Mouse (Mus musculus) stomach, embryonic 15.5 days (tissue): Measurements from ENCODE around the gene Olfr504. TPM values are rescaled to one million over a fixed set of nuclear protein-coding genes. Genes with fewer than 3 reads are reported as not detected.
"Not testable (repeated sequence)": the region's sequence is repeated elsewhere in the genome, so short reads cannot be mapped to it uniquely, and the experiment has no call there.

Experiments
- ATAC-seq: fragments of 200-750 bp; cut with Nextera tagmentation; 2 replicates; pipeline ENCODE4 v1.8.0; 2017; ENCODE audit warnings: low read depth, moderate number of reproducible peaks, moderate TSS enrichment; ENCODE audit not compliant: insufficient read depth, low FRiP score
- H3K27ac ChIP-seq: fragments of 300-500 bp; sonication (generic); 2 replicates; pipeline ENCODE4 v1.5.1; 2015; ENCODE audit warnings: mild to moderate bottlenecking, inconsistent platforms
- H3K27me3 ChIP-seq: fragments of 300-500 bp; sonication (generic); replicated peaks from 2 replicates; pipeline ENCODE4 v1.6.1; 2015; ENCODE audit warnings: inconsistent platforms
- H3K36me3 ChIP-seq: fragments of 300-500 bp; sonication (generic); 2 replicates; pipeline ENCODE4 v1.6.1; 2015; ENCODE audit warnings: inconsistent platforms
- H3K4me1 ChIP-seq: fragments of 300-500 bp; sonication (generic); 2 replicates; pipeline ENCODE4 v1.6.1; 2015; ENCODE audit warnings: inconsistent platforms
- H3K4me2 ChIP-seq: fragments of 300-500 bp; sonication (generic); 2 replicates; pipeline ENCODE4 v1.6.1; 2015; ENCODE audit warnings: mild to moderate bottlenecking, inconsistent platforms
- H3K4me3 ChIP-seq: fragments of 300-500 bp; sonication (generic); replicated peaks from 2 replicates; pipeline ENCODE4 v1.5.1; 2015; ENCODE audit warnings: inconsistent platforms
- H3K9ac ChIP-seq: fragments of 300-500 bp; sonication (generic); 2 replicates; pipeline ENCODE4 v1.6.1; 2015; ENCODE audit warnings: inconsistent platforms
- H3K9me3 ChIP-seq: fragments of 300-500 bp; sonication (generic); 2 replicates; pipeline ENCODE4 v1.6.1; 2016; ENCODE audit warnings: inconsistent platforms
- WGBS: fragments of 180-500 bp; shearing (Covaris S2); methylation state at CpG from one replicate; pipeline ENCODE4 v1.1.7; 2015; 5-methylcytosine and 5-hydroxymethylcytosine counted together
- polyA plus RNA-seq: library from polyadenylated mRNA; unstranded; fragments of >200 nt; fragmentation: Nextera tagmentation; extraction: Ambion mirVana; gene quantifications from 2 replicates; pipeline ENCODE4 v1.2.1, GENCODE M21; 2015

The Olfr504 gene
- not detected in 2 replicates for polyA plus RNA-seq

DNA sequence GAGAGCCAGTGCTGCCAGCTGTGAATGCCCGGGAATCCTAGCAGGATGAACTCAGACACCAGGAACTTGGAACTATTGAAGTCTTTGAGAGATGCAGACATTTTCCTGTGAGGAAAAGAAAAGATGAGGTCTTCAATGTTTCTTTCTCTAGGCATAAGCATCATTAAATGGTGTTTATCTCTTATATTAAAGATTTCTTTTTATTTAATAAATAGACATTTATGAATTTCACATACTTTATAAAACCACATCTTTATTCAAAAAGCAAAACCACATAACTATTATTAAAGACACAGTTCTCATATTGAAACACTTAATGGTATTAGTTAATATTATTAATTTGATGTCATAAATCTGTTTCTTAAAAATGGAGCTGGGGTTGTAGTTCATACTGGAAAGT lies at the start of gene Olfr504:
Olfr504 (minus strand) TSS at position 101 of the 400 bp plus-strand sequence.
- H3K4me3 ChIP-seq: no peak within 1 kb of the TSS
- WGBS: 90% methylated on average over 1 of the region's 1 CpGs
- H3K9me3 ChIP-seq: no peaks in the 10 kb centered on the region
- no peaks in the 10 kb centered on the region for H3K27me3 ChIP-seq
- H3K9ac ChIP-seq: no peak within 1 kb of the TSS
- H3K36me3 ChIP-seq: no peaks in the 10 kb centered on the region
- H3K27ac ChIP-seq: no peak within 1 kb of the TSS
- ATAC-seq: no peak
- no peak within 1 kb of the TSS for H3K4me2 ChIP-seq
- no peaks in the 10 kb centered on the region for H3K4me1 ChIP-seq

DNA sequence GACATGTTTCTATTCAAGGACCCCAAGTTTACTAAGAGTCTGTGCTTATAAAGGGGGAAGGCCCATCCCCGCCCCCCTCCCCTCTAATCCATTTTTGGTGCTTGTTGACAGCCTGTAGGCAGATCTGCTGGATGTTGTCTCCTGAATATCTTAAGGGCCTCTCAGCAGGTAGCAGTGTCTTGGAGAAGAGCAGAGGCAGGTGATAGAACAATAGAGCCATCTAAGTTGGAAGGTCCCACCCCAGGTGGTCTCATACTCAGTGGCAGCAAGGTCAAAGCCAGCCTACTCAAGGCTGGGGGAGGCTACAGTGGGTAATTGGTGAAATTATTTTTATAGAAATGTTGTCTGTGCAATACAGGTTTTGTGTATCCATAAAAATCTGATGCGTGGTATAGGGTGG lies 48.5 kb upstream of the Olfr504 start:
- ATAC-seq: no peak
- Histone ChIP-seq H3K9me3 (no peaks in the 10 kb centered on the region), H3K4me3 (no peak overlapping the region), H3K36me3 (no peaks in the 10 kb centered on the region), H3K4me1 (no peaks in the 10 kb centered on the region), H3K27ac (no peak overlapping the region), H3K4me2 (no peak overlapping the region), H3K9ac (no peak overlapping the region), H3K27me3 (no peaks in the 10 kb centered on the region)
- WGBS: 82% methylated on average over 2 of the region's 2 CpGs

DNA sequence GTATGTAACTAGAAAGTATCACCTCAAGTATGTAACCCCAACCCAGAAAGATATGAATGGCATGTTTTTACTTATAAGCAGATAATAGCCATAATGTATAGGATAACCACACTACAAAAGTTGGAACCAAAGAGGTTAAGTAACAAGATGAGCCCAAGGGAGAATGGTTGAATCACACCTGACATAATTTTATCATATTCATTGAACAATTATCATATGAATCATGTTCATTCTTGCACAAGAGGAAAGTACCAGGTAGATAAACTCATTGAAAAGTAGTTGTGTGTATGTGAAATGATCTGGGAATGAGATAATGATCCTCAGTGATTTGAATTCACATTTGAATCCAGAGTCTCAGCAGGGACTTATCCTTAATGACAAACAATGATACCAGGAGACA lies 44.9 kb upstream of the Olfr504 start, which contains the start of gene Olfr506:
Olfr506 (plus strand) TSS at position 301 of the 400 bp plus-strand sequence.
- Histone ChIP-seq H3K27ac (no peak within 1 kb of the TSS), H3K9me3 (no peaks in the 10 kb centered on the region), H3K4me2 (no peak within 1 kb of the TSS), H3K4me3 (no peak within 1 kb of the TSS), H3K36me3 (no peaks in the 10 kb centered on the region), H3K27me3 (no peaks in the 10 kb centered on the region), H3K4me1 (no peaks in the 10 kb centered on the region), H3K9ac (no peak within 1 kb of the TSS)
- ATAC-seq: no peak

DNA sequence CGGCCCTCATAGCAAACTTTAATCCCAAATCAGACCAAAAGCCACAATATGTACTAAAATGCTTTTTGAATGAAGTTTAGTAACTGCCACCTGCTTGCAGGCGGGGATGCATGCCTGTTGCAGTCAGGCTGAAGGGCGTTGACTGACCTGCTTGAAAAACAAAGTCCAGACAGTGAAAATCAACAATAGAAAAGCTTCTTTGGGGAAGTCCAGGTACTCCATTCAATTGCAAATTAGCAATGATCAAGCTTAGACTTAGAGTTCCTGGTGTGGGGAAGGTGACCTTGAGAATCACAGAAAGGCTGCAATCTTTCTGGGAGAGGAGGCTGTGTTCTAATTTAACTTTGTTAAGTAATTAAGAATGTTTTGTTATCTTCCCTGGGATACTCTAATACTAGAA lies 36.3 kb upstream of the Olfr504 start:
- not testable (repeated sequence) for H3K36me3 ChIP-seq, H3K4me1 ChIP-seq, H3K27me3 ChIP-seq, H3K27ac ChIP-seq, H3K9ac ChIP-seq, H3K4me2 ChIP-seq, H3K9me3 ChIP-seq, H3K4me3 ChIP-seq, ATAC-seq
- 77% methylated on average over 3 of the region's 3 CpGs for WGBS

DNA sequence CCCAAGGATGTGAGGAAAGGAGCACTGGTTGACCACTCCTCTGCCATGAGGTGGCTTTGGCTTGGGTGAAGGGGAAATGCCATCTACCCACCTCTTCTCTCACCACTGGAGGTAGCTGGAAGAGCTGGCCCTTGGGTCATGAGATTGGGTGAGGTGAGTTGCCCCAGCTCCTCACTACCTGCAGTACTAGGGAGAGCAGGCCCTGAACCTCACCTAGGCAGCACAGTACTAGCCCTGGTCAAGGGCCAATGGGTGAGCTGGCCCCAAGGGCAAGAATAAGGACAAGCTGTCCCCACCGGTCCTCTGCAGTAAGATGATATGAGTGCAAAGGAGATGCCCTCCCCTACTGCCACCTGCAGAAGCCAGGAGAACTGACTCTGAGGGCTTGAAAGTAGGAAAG lies 24.2 kb upstream of the Olfr504 start:
- no peaks in the 10 kb centered on the region for H3K9me3 ChIP-seq
- no peak overlapping the region for H3K9ac ChIP-seq
- no peak for ATAC-seq
- H3K36me3 ChIP-seq: no peaks in the 10 kb centered on the region
- no peak overlapping the region for H3K4me3 ChIP-seq
- H3K27me3 ChIP-seq: no peaks in the 10 kb centered on the region
- H3K27ac ChIP-seq: no peak overlapping the region
- no peaks in the 10 kb centered on the region for H3K4me1 ChIP-seq
- WGBS: 82% methylated on average over 1 of the region's 1 CpGs
- no peak overlapping the region for H3K4me2 ChIP-seq

DNA sequence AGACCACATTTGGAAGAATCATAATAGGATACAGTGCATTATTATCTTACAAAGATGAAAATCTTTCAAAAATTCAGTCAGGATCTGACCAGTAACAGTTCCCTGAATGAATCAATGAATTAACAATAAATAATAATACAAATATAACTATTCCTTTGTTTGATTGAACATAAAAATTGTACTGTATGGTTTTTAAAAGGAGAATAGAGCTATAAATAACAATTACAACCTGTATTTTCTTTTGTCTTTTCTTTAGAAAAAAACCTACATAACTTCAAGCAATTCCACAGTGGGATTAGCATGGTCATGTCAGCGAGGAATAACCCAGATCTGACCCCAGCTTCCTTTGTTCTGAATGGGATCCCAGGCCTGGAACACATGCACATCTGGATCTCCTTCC lies 21.4 kb downstream of the Olfr504 start, which contains the start of gene Olfr503:
Olfr503 (plus strand) TSS at position 301 of the 400 bp plus-strand sequence.
- not testable (repeated sequence) for H3K36me3 ChIP-seq, H3K9ac ChIP-seq, H3K4me2 ChIP-seq, H3K4me1 ChIP-seq, H3K9me3 ChIP-seq, H3K27me3 ChIP-seq, H3K27ac ChIP-seq, ATAC-seq, H3K4me3 ChIP-seq
- WGBS: 45% methylated on average over 1 of the region's 1 CpGs

DNA sequence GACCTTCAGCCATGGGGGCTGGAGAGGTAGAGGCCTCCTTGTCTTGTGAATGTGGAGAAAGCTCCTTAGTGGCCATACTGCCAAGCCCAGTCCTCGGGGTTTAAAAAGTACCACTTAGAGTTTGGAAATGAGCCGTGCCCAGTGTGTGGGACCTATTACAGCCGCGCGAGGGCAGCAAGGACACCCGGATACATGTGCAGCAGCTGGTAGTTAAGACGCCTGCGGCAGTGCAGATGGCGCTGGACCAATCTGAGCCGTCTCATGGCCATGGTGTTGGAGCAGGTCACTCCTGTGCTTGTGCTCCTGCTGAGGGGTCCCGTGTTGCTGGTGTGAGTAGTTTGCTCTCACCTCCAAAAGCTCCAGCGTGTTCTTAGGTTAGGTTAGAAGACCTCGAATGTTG lies 23.2 kb downstream of the Olfr504 start:
- H3K4me1 ChIP-seq: no peaks in the 10 kb centered on the region
- no peaks in the 10 kb centered on the region for H3K9me3 ChIP-seq
- no peak overlapping the region for H3K27ac ChIP-seq
- H3K9ac ChIP-seq: no peak overlapping the region
- no peaks in the 10 kb centered on the region for H3K27me3 ChIP-seq
- no peak overlapping the region for H3K4me2 ChIP-seq
- H3K4me3 ChIP-seq: no peak overlapping the region
- no peaks in the 10 kb centered on the region for H3K36me3 ChIP-seq
- 85% methylated on average over 13 of the region's 13 CpGs for WGBS
- ATAC-seq: no peak

DNA sequence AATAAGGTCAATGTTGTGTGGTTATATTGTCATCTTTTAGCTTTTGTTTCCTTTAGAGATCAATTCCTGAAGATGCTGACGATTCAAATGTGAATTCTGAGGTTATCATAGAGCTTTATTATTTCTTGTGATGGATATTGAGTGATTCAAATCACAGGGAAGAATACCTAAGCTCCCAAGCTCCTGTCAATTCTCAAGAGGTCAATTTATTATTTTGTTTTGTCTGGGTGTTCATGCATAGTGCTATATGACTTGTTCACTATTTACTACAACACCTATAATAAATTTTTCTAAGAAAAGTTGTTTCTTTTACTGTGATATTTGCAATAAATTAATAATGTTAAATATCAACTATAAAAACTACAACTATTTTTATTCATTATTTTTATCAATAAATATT lies 40.6 kb downstream of the Olfr504 start, which contains the start of gene Olfr502:
Olfr502 (minus strand) TSS at position 101 of the 400 bp plus-strand sequence.
- H3K4me3 ChIP-seq: no peak within 1 kb of the TSS
- 60% methylated on average over 1 of the region's 1 CpGs for WGBS
- H3K9ac ChIP-seq: no peak within 1 kb of the TSS
- H3K9me3 ChIP-seq: no peaks in the 10 kb centered on the region
- H3K4me1 ChIP-seq: no peaks in the 10 kb centered on the region
- H3K27me3 ChIP-seq: no peaks in the 10 kb centered on the region
- H3K27ac ChIP-seq: no peak within 1 kb of the TSS
- ATAC-seq: no peak
- H3K4me2 ChIP-seq: no peak within 1 kb of the TSS
- no peaks in the 10 kb centered on the region for H3K36me3 ChIP-seq

Other genes starting within 250 kb of the Olfr504 start
- gene Olfr492, start 242.1 kb downstream of the Olfr504 start, polyA plus RNA-seq: not detected in 2 replicates
- gene Olfr493, start 218.8 kb downstream of the Olfr504 start, polyA plus RNA-seq: not detected in 2 replicates
- gene Olfr494, start 200.5 kb downstream of the Olfr504 start, polyA plus RNA-seq: not detected in 2 replicates
- not detected in 2 replicates for gene Olfr495, start 172.6 kb downstream of the Olfr504 start, polyA plus RNA-seq
- gene Olfr497, start 145.4 kb downstream of the Olfr504 start, polyA plus RNA-seq: not detected in 2 replicates
- gene Olfr498, start 100.5 kb downstream of the Olfr504 start, polyA plus RNA-seq: not detected in 2 replicates
- gene Olfr502, start 40.7 kb downstream of the Olfr504 start, polyA plus RNA-seq: not detected in 2 replicates
- not detected in 2 replicates for gene Olfr503, start 21.3 kb downstream of the Olfr504 start, polyA plus RNA-seq
- not detected in 2 replicates for gene Olfr506, start 45.0 kb upstream of the Olfr504 start, polyA plus RNA-seq
- not detected in 2 replicates for gene Olfr507, start 56.0 kb upstream of the Olfr504 start, polyA plus RNA-seq
- not detected in 2 replicates for gene Olfr508, start 64.2 kb upstream of the Olfr504 start, polyA plus RNA-seq
- gene Olfr509, start 86.1 kb upstream of the Olfr504 start, polyA plus RNA-seq: not detected in 2 replicates
- not detected in 2 replicates for gene Olfr510, start 100.6 kb upstream of the Olfr504 start, polyA plus RNA-seq
- not detected in 2 replicates for gene Olfr512, start 147.5 kb upstream of the Olfr504 start, polyA plus RNA-seq
- not detected in 2 replicates for gene Olfr513, start 185.2 kb upstream of the Olfr504 start, polyA plus RNA-seq